Mouse (Mus musculus) spleen, adult 2 months (tissue): Measurements from ENCODE around the gene 9130213A22Rik. TPM values are rescaled to one million over a fixed set of nuclear protein-coding genes. Genes with fewer than 3 reads are reported as not detected.

Experiments used
- DNase-seq, 2 experiments: peaks; one replicate each; pipeline versions ENCODE4 v3.0.0 to v3.0.0-alpha.2; 2012 to 2021; ENCODE audit warnings: low spot score in 2 of 2, low read depth in 1 of 2
- H3K27ac ChIP-seq: fragments of 200-500 bp; 2 replicates; pipeline ENCODE4 v1.5.1; 2012; ENCODE audit warnings: low read length, inconsistent platforms; ENCODE audit not compliant: insufficient read depth
- H3K27me3 ChIP-seq: fragments of 200-500 bp; 2 replicates; pipeline ENCODE4 v1.6.1; 2012; ENCODE audit warnings: mild to moderate bottlenecking, moderate library complexity, low read length, inconsistent platforms; ENCODE audit not compliant: control insufficient read depth, insufficient read depth
- H3K36me3 ChIP-seq: fragments of 200-500 bp; 2 replicates; pipeline ENCODE4 v1.6.1; 2012; ENCODE audit warnings: mild to moderate bottlenecking, low read length, inconsistent platforms; ENCODE audit not compliant: control insufficient read depth, insufficient read depth
- H3K4me1 ChIP-seq: fragments of 200-500 bp; 2 replicates; pipeline ENCODE4 v1.6.1; 2011; ENCODE audit warnings: inconsistent platforms; ENCODE audit not compliant: control insufficient read depth, insufficient read depth, insufficient read length
- H3K4me3 ChIP-seq: fragments of 200-500 bp; 2 replicates; pipeline ENCODE4 v1.5.1; 2011; ENCODE audit warnings: mild to moderate bottlenecking, inconsistent platforms; ENCODE audit not compliant: insufficient read depth, insufficient read length; ENCODE audit errors: extremely low read depth
- CTCF ChIP-seq: fragments of 200-500 bp; IDR thresholded peaks from 2 replicates; pipeline ENCODE4 v1.5.1; 2011; ENCODE audit warnings: mild to moderate bottlenecking, inconsistent platforms; ENCODE audit not compliant: insufficient read depth, insufficient read length, insufficient replicate concordance; ENCODE audit errors: extremely low read depth
- POLR2A ChIP-seq: fragments of 200-500 bp; IDR thresholded peaks from 2 replicates; pipeline ENCODE4 v1.6.1; 2011; ENCODE audit warnings: low read depth, low read length, inconsistent platforms
- WGBS: fragments of 180-500 bp; shearing (Covaris S2); methylation state at CpG from one replicate; pipeline ENCODE4 v1.1.7; 2018; 5-methylcytosine and 5-hydroxymethylcytosine counted together
- polyA plus RNA-seq: library from polyadenylated mRNA; depleted of rRNA; stranded (reverse); fragments of >200 nt; gene quantifications from 2 replicates; pipeline ENCODE4 v1.2.3, GENCODE M21; 2012

Gene 9130213A22Rik
- polyA plus RNA-seq, 1 experiment = 0.40 TPM

DNA sequence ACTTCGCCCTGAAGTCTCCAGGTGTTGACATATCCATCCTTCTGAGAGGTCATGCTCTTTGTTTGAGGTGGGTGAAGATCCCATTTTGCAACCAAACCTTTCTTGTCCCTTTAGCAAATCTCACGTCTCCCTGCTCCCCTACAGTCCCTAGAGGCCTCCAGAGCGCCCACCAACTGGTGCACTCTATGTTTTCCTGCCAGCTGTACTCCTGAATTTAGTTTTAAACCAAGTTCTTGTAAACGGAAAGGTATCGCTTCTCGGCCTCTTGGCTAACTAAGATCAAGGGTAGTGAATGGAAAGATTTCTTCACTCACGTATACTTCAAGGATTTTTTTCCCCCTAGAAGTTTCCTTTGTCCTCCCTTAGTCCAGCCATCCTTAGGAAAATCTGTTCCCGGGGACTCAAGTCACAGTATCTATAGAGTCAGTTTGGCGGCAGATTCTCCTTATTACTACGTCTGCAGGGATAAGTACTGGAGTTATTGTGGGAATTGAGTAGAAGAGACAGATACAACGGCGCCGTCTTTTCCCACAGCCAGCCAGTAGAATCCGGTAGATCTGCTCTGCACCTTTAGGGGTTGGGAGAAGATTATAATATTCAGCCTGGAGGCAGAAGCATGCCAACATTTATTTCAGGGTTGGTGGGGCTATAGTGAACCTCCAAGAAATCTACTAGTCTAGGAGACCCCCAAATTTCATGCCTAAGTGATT is 2.8 kb downstream of the 9130213A22Rik start:
- Histone ChIP-seq H3K27me3 (0 out of 2 replicates have a peak, but pooled peaks cover 5% of the 10 kb centered on the region), H3K27ac (no peak overlapping the region), H3K4me1 (no peaks in the 10 kb centered on the region; the same call in 1 of the 2 replicates), H3K4me3 (no peak overlapping the region), H3K36me3 (no peaks in the 10 kb centered on the region)
- TF ChIP-seq CTCF (no peak), POLR2A (no peak)
- WGBS = 61% methylated on average over 14 of the region's 14 CpGs
- no peak for DNase-seq

DNA sequence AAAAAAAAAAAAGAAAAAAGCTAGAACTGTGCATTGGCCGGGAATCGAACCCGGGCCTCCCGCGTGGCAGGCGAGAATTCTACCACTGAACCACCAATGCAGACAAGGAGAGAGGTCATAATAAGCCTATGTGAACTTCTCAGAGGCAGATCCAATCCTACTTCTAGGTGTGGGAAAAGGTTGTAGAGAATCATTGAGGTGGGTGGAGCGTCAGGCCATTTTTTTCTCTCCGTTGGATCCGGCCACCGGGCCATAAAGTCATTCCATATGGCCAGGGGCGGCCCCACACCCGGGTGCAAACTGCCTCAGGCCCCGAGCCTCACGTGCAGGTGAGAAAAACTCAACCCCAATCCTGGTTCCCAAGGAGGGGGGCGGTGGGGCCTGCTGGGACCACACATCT is 3.6 kb downstream of the 9130213A22Rik start:
- Histone ChIP-seq H3K4me3 (0 out of 2 replicates have a peak overlapping the region, but pooled peaks have one; percentile 58), H3K4me1 (no peaks in the 10 kb centered on the region; the same call in 1 of the 2 replicates), H3K27me3 (0 out of 2 replicates have a peak, but pooled peaks cover 5% of the 10 kb centered on the region), H3K27ac (no peak overlapping the region), H3K36me3 (no peaks in the 10 kb centered on the region)
- no peak for TF ChIP-seq CTCF
- no peak for TF ChIP-seq POLR2A
- peak; percentile 71 to 77 for DNase-seq
- 6% methylated on average over 15 of the region's 15 CpGs for WGBS

DNA sequence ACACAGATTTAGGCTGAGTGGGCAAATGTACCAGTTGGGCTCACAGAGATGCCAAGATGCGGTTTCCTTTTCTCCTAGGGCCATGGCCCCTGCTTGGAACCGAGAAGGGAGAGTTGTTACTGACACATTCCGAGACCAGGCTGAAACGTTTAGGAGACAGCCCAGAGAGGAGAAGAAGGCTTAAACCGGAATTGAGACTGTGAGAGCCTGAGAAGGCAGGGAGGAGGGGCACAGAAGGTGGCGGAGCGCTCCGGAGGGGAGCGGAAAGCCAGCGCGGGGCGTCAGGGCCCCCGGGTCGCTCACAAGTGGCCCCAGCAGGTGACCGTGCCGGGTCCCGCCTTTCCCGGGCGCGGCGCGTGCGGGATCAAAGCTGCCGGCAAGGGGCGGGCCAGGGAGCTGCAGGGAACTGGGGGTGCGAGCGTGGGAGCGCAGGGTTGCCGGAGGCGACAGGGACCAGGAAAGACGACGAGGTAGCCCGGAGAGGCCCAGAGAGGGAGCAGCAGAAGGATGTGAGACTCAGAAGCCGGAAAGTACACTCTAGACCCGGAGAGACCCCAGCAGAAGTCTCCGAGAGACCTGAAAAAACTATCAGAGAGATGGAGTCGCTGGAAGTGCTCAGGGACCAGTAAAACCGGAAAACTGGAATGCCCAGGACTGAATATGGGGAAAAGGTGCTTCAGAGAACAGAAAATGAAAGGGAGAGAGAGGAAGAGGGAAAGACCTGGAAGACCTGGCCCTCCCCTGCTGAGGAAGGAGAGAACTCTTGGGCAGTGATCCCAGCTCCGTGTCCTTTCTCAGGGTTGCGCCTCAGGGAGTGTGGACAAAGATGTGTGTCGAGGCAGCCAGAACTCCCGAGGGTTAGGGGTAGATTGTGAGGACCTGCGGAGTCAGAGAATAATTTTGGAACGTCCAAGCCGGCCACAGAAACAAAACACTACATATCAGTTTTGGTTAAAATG is 4.4 kb downstream of the 9130213A22Rik start:
- Histone ChIP-seq H3K4me1 (no peaks in the 10 kb centered on the region; the same call in 1 of the 2 replicates), H3K36me3 (no peaks in the 10 kb centered on the region), H3K27ac (peak overlapping the region; percentile 78), H3K27me3 (0 out of 2 replicates have a peak, but pooled peaks cover 5% of the 10 kb centered on the region), H3K4me3 (peak overlapping the region; percentile 58)
- TF ChIP-seq CTCF = no peak
- no peak for TF ChIP-seq POLR2A
- WGBS = under 1% methylated on average over 45 of the region's 45 CpGs
- peak in 1 of 2 experiments; percentile 63 for DNase-seq

DNA sequence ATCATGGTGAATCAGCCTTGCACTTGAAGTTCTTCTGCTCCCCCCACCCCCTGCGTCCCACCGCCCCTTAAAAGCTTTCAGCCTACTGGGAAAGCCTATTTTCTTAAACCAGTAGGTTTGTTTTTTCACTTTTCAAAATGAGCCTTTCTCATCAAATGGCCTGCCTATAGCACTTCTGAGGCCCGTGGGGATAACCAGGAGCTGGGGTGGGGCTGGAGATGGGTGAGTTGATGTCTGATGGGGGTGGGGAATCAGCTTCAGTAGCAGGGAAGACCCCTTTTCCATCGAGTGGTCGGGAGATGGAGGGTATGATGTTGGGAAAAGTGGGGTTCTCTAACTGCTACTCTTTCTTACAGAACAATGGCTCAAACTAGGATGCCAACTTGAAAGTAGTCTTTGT is 5.5 kb downstream of the 9130213A22Rik start:
- no peak for DNase-seq
- no peak overlapping the region for H3K27ac ChIP-seq
- no peaks in the 10 kb centered on the region for H3K36me3 ChIP-seq
- TF ChIP-seq POLR2A (no peak), CTCF (no peak)
- WGBS = 78% methylated on average over 5 of the region's 5 CpGs
- H3K27me3 ChIP-seq = no peaks in the 10 kb centered on the region
- H3K4me1 ChIP-seq = no peaks in the 10 kb centered on the region; the same call in 1 of the 2 replicates
- no peak overlapping the region for H3K4me3 ChIP-seq

DNA sequence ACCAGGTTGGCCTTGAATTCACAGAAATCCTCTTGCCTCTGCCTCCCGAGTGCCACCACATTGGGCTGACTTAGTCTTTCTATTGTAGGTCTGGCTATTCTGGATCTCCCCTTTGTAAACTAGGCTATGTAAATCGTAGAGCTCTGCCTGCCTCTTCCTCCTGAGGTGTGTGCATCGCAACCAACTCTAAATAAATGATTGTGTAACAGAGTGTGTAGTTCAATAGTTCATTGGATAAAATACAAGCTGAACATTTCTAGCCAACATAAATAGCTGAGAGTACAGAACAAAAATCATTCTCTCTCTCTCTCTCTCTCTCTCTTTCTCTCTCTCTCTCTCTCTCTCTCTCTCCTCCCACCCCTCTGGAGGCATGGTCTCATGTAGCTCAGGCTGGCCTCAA is 7.8 kb downstream of the 9130213A22Rik start:
- 84% methylated on average over 3 of the region's 3 CpGs for WGBS
- 0 out of 2 replicates have a peak, but pooled peaks cover 3% of the 10 kb centered on the region for H3K4me1 ChIP-seq
- H3K27ac ChIP-seq = no peak overlapping the region
- no peaks in the 10 kb centered on the region for H3K27me3 ChIP-seq
- TF ChIP-seq CTCF (no peak), POLR2A (no peak)
- 0 out of 2 replicates have a peak, but pooled peaks cover under 1% of the 10 kb centered on the region for H3K36me3 ChIP-seq
- no peak overlapping the region for H3K4me3 ChIP-seq
- DNase-seq = no peak

DNA sequence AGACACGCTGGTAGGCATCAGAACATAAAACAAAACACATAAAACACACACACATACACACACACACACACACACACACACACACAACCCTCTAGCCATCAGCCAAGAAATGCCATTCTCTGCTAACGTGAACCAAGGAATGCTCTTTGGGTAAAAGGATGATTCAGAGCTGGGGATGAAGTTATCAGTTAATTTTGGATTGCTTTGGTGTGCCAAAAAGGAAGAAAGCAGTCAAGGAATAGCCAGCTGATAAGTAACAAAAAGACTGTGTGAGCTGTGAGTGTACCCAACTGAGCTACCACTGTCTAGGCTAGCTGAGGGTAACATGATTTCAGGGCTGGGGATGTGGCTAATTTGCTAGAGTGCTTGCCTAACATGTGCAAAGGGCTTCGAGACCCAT is 8.4 kb downstream of the 9130213A22Rik start:
- H3K36me3 ChIP-seq = peaks cover 5% of the 10 kb centered on the region
- 72% methylated on average over 3 of the region's 3 CpGs for WGBS

More for the DNA sequence above, 8.4 kb downstream of the 9130213A22Rik start:
- no peaks in the 10 kb centered on the region for H3K27me3 ChIP-seq
- H3K27ac ChIP-seq = no peak overlapping the region
- 0 out of 2 replicates have a peak, but pooled peaks cover 3% of the 10 kb centered on the region for H3K4me1 ChIP-seq
- no peak for DNase-seq
- H3K4me3 ChIP-seq = no peak overlapping the region
- TF ChIP-seq POLR2A (no peak), CTCF (no peak)
